Mouse (Mus musculus) kidney, embryonic 14.5 days (tissue): ENCODE results near the gene Cemip. TPM values are rescaled to one million over a fixed set of nuclear protein-coding genes. Genes with fewer than 3 reads are reported as not detected.

Experiments used
- ATAC-seq: fragments of 200-750 bp; cut with Nextera tagmentation; 2 replicates; pipeline ENCODE4 v1.8.0; 2017; ENCODE audit warnings: moderate number of reproducible peaks, mild to moderate bottlenecking, moderate TSS enrichment, moderate library complexity; ENCODE audit not compliant: low FRiP score, low TSS enrichment
- H3K27ac ChIP-seq: fragments of 300-500 bp; sonication (generic); 2 replicates; pipeline ENCODE4 v1.5.1; 2014; ENCODE audit warnings: low read depth, mild to moderate bottlenecking, low read length, moderate library complexity, mixed read lengths
- H3K27me3 ChIP-seq: fragments of 300-500 bp; sonication (generic); 2 replicates; pipeline ENCODE4 v1.6.1; 2014; ENCODE audit warnings: mild to moderate bottlenecking, low read length; ENCODE audit not compliant: control insufficient read depth, insufficient read depth
- H3K36me3 ChIP-seq: fragments of 300-500 bp; sonication (generic); 2 replicates; pipeline ENCODE4 v1.6.1; 2014; ENCODE audit warnings: low read length, mixed read lengths; ENCODE audit not compliant: control insufficient read depth, insufficient read depth
- H3K4me1 ChIP-seq: fragments of 300-500 bp; sonication (generic); 2 replicates; pipeline ENCODE4 v1.6.1; 2014; ENCODE audit warnings: low read length, mixed read lengths; ENCODE audit not compliant: control insufficient read depth, insufficient read depth
- H3K4me2 ChIP-seq: fragments of 300-500 bp; sonication (generic); replicated peaks from 2 replicates; pipeline ENCODE4 v1.6.1; 2014; ENCODE audit warnings: low read depth, mild to moderate bottlenecking, low read length
- H3K4me3 ChIP-seq: fragments of 300-500 bp; sonication (generic); 2 replicates; pipeline ENCODE4 v1.5.1; 2014; ENCODE audit warnings: mild to moderate bottlenecking, low read length
- H3K9ac ChIP-seq: fragments of 300-500 bp; sonication (generic); 2 replicates; pipeline ENCODE4 v1.6.1; 2014; ENCODE audit warnings: low read depth, mild to moderate bottlenecking, low read length, moderate library complexity
- H3K9me3 ChIP-seq: fragments of 300-500 bp; sonication (generic); 2 replicates; pipeline ENCODE4 v1.6.1; 2016; ENCODE audit warnings: low read length; ENCODE audit not compliant: control insufficient read depth
- WGBS: fragments of 180-500 bp; shearing (Covaris S2); extraction: QIAGEN DNeasy Blood & Tissue Kit; methylation state at CpG from one replicate; pipeline ENCODE4 v1.1.7; 2014; 5-methylcytosine and 5-hydroxymethylcytosine counted together
- polyA plus RNA-seq: library from polyadenylated mRNA; unstranded; fragments of >200 nt; fragmentation: Nextera tagmentation; extraction: Ambion mirVana; gene quantifications from 2 replicates; pipeline ENCODE4 v1.2.1, GENCODE M21; 2014

Cemip gene
- polyA plus RNA-seq, 1 experiment from 2014 or later, result 0.16 TPM

GRCm38 (mm10) chr7:84001516-84001915 is 84.8 kb downstream of the Cemip start:
- Histone ChIP-seq H3K36me3 (no peaks in the 10 kb centered on the region), H3K9ac (no peak overlapping the region), H3K4me1 (no peaks in the 10 kb centered on the region), H3K4me2 (no peak overlapping the region), H3K4me3 (no peak overlapping the region), H3K9me3 (no peaks in the 10 kb centered on the region), H3K27ac (no peak overlapping the region), H3K27me3 (no peaks in the 10 kb centered on the region)
- 95% methylated on average over 3 of the region's 3 CpGs for WGBS
- ATAC-seq, result no peak

GRCm38 (mm10) chr7:84000671-84001070 is 85.6 kb downstream of the Cemip start:
- Histone ChIP-seq H3K4me1 (no peaks in the 10 kb centered on the region), H3K9me3 (no peaks in the 10 kb centered on the region), H3K27ac (no peak overlapping the region), H3K36me3 (no peaks in the 10 kb centered on the region), H3K9ac (no peak overlapping the region), H3K27me3 (no peaks in the 10 kb centered on the region), H3K4me3 (no peak overlapping the region), H3K4me2 (no peak overlapping the region)
- WGBS, result 89% methylated on average over 2 of the region's 2 CpGs
- ATAC-seq, result no peak

GRCm38 (mm10) chr7:83999647-84000046 is 86.7 kb downstream of the Cemip start:
- no peaks in the 10 kb centered on the region for H3K27me3 ChIP-seq
- no peak overlapping the region for H3K4me2 ChIP-seq
- no peaks in the 10 kb centered on the region for H3K4me1 ChIP-seq
- WGBS, result 81% methylated on average over 1 of the region's 1 CpGs
- no peak overlapping the region for H3K27ac ChIP-seq
- H3K9me3 ChIP-seq, result no peaks in the 10 kb centered on the region
- H3K9ac ChIP-seq, result no peak overlapping the region
- ATAC-seq, result no peak
- H3K36me3 ChIP-seq, result no peaks in the 10 kb centered on the region
- H3K4me3 ChIP-seq, result no peak overlapping the region

GRCm38 (mm10) chr7:83994348-83994747 is 92.0 kb downstream of the Cemip start:
- Histone ChIP-seq H3K4me1 (no peaks in the 10 kb centered on the region), H3K9me3 (no peaks in the 10 kb centered on the region), H3K27me3 (no peaks in the 10 kb centered on the region), H3K4me2 (no peak overlapping the region), H3K4me3 (no peak overlapping the region), H3K36me3 (no peaks in the 10 kb centered on the region), H3K27ac (no peak overlapping the region), H3K9ac (no peak overlapping the region)
- WGBS, result 91% methylated on average over 1 of the region's 1 CpGs
- no peak for ATAC-seq

GRCm38 (mm10) chr7:83989294-83989693 is 97.0 kb downstream of the Cemip start:
- Histone ChIP-seq H3K27me3 (no peaks in the 10 kb centered on the region), H3K4me3 (no peak overlapping the region), H3K9ac (no peak overlapping the region), H3K36me3 (no peaks in the 10 kb centered on the region), H3K4me1 (no peaks in the 10 kb centered on the region), H3K9me3 (no peaks in the 10 kb centered on the region), H3K27ac (no peak overlapping the region), H3K4me2 (no peak overlapping the region)
- ATAC-seq, result no peak
- 91% methylated on average over 4 of the region's 4 CpGs for WGBS

GRCm38 (mm10) chr7:83985751-83986150 is 100.6 kb downstream of the Cemip start:
- H3K27ac ChIP-seq, result no peak overlapping the region
- no peaks in the 10 kb centered on the region for H3K36me3 ChIP-seq
- no peak overlapping the region for H3K4me3 ChIP-seq
- H3K9me3 ChIP-seq, result no peaks in the 10 kb centered on the region
- H3K4me1 ChIP-seq, result no peaks in the 10 kb centered on the region
- H3K4me2 ChIP-seq, result no peak overlapping the region
- no peak overlapping the region for H3K9ac ChIP-seq
- no peak for ATAC-seq
- H3K27me3 ChIP-seq, result no peaks in the 10 kb centered on the region
- WGBS, result 83% methylated on average over 2 of the region's 2 CpGs

- no peaks in the 10 kb centered on the region for H3K4me1 ChIP-seq
- ATAC-seq, result no peak
- 75% methylated on average over 2 of the region's 2 CpGs for WGBS
- H3K36me3 ChIP-seq, result no peaks in the 10 kb centered on the region
- H3K9ac ChIP-seq, result no peak overlapping the region
- no peak overlapping the region for H3K4me2 ChIP-seq
- no peak overlapping the region for H3K27ac ChIP-seq
- H3K9me3 ChIP-seq, result no peaks in the 10 kb centered on the region
- H3K4me3 ChIP-seq, result no peak overlapping the region
- H3K27me3 ChIP-seq, result no peaks in the 10 kb centered on the region
These were observed 103.7 kb downstream of the Cemip start for GRCm38 (mm10) chr7:83982566-83982965.

- Histone ChIP-seq H3K4me3 (no peak overlapping the region), H3K27me3 (no peaks in the 10 kb centered on the region), H3K9ac (no peak overlapping the region), H3K36me3 (no peaks in the 10 kb centered on the region), H3K4me2 (no peak overlapping the region), H3K9me3 (no peaks in the 10 kb centered on the region), H3K27ac (no peak overlapping the region), H3K4me1 (no peaks in the 10 kb centered on the region)
- 46% methylated on average over 1 of the region's 1 CpGs for WGBS
- ATAC-seq, result no peak
These were observed 107.3 kb downstream of the Cemip start for GRCm38 (mm10) chr7:83978945-83979536.

GRCm38 (mm10) chr7:83978410-83978809 is 107.9 kb downstream of the Cemip start:
- Histone ChIP-seq H3K4me2 (no peak overlapping the region), H3K9me3 (no peaks in the 10 kb centered on the region), H3K9ac (no peak overlapping the region), H3K4me1 (no peaks in the 10 kb centered on the region), H3K4me3 (no peak overlapping the region), H3K36me3 (no peaks in the 10 kb centered on the region), H3K27me3 (no peaks in the 10 kb centered on the region), H3K27ac (no peak overlapping the region)
- 88% methylated on average over 1 of the region's 1 CpGs for WGBS
- no peak for ATAC-seq
